Mouse (Mus musculus) forebrain, embryonic 15.5 days (tissue): ENCODE measurements around the gene Nectin2. TPM values are rescaled to one million over a fixed set of nuclear protein-coding genes. Genes with fewer than 3 reads are reported as not detected.
"Not testable (repeated sequence)": the region's sequence is repeated elsewhere in the genome, so short reads cannot be mapped to it uniquely, and the experiment has no call there.

Source experiments
- ATAC-seq: fragments of 200-750 bp; cut with Nextera tagmentation; replicated peaks from 2 replicates; pipeline ENCODE4 v1.8.0; 2017; ENCODE audit warnings: mild to moderate bottlenecking, moderate TSS enrichment, moderate library complexity
- H3K27ac ChIP-seq: fragments of 300-500 bp; sonication (generic); replicated peaks from 2 replicates; pipeline ENCODE4 v1.5.1; 2015; ENCODE audit warnings: mild to moderate bottlenecking, inconsistent platforms
- H3K27me3 ChIP-seq: fragments of 300-500 bp; sonication (generic); 2 replicates; pipeline ENCODE4 v1.6.1; 2015; ENCODE audit warnings: inconsistent platforms
- H3K36me3 ChIP-seq: fragments of 300-500 bp; sonication (generic); 2 replicates; pipeline ENCODE4 v1.6.1; 2015; ENCODE audit warnings: mild to moderate bottlenecking, inconsistent platforms
- H3K4me1 ChIP-seq: fragments of 300-500 bp; sonication (generic); 2 replicates; pipeline ENCODE4 v1.6.1; 2015; ENCODE audit warnings: inconsistent platforms
- H3K4me2 ChIP-seq: fragments of 300-500 bp; sonication (generic); replicated peaks from 2 replicates; pipeline ENCODE4 v1.6.1; 2015; ENCODE audit warnings: mild to moderate bottlenecking, inconsistent platforms
- H3K4me3 ChIP-seq: fragments of 300-500 bp; sonication (generic); 2 replicates; pipeline ENCODE4 v1.5.1; 2015; ENCODE audit warnings: mild to moderate bottlenecking, inconsistent platforms
- H3K9ac ChIP-seq: fragments of 300-500 bp; sonication (generic); replicated peaks from 2 replicates; pipeline ENCODE4 v1.6.1; 2015; ENCODE audit warnings: mild to moderate bottlenecking, inconsistent platforms
- H3K9me3 ChIP-seq: fragments of 300-500 bp; sonication (generic); 2 replicates; pipeline ENCODE4 v1.6.1; 2016; ENCODE audit warnings: inconsistent platforms
- WGBS: fragments of 180-500 bp; shearing (Covaris S2); methylation state at CpG from one replicate; pipeline ENCODE4 v1.1.7; 2015; ENCODE audit warnings: mixed read lengths; 5-methylcytosine and 5-hydroxymethylcytosine counted together
- polyA plus RNA-seq: library from polyadenylated mRNA; unstranded; fragments of >200 nt; fragmentation: Nextera tagmentation; extraction: Ambion mirVana; gene quantifications from 2 replicates; pipeline ENCODE4 v1.2.1, GENCODE M21; 2015

Gene Nectin2
- 42.6 and 45.3 TPM in 2 replicates for polyA plus RNA-seq

GRCm38 (mm10) chr7:19750217-19751069 is at the start of gene Nectin2:
Nectin2 (minus strand) TSS chr7:19750483.
- Histone ChIP-seq H3K27me3 (no peaks in the 10 kb centered on the region), H3K4me2 (peak within 1 kb of the TSS; percentile 66), H3K9ac (peak within 1 kb of the TSS; percentile 89), H3K9me3 (no peaks in the 10 kb centered on the region), H3K27ac (peak within 1 kb of the TSS; percentile 84), H3K4me1 (peaks cover 34% of the 10 kb centered on the region), H3K4me3 (peak within 1 kb of the TSS; percentile 84), H3K36me3 (no peaks in the 10 kb centered on the region)
- WGBS, result 14% methylated on average over 19 of the region's 19 CpGs
- ATAC-seq, result peak; percentile 53

DNA sequence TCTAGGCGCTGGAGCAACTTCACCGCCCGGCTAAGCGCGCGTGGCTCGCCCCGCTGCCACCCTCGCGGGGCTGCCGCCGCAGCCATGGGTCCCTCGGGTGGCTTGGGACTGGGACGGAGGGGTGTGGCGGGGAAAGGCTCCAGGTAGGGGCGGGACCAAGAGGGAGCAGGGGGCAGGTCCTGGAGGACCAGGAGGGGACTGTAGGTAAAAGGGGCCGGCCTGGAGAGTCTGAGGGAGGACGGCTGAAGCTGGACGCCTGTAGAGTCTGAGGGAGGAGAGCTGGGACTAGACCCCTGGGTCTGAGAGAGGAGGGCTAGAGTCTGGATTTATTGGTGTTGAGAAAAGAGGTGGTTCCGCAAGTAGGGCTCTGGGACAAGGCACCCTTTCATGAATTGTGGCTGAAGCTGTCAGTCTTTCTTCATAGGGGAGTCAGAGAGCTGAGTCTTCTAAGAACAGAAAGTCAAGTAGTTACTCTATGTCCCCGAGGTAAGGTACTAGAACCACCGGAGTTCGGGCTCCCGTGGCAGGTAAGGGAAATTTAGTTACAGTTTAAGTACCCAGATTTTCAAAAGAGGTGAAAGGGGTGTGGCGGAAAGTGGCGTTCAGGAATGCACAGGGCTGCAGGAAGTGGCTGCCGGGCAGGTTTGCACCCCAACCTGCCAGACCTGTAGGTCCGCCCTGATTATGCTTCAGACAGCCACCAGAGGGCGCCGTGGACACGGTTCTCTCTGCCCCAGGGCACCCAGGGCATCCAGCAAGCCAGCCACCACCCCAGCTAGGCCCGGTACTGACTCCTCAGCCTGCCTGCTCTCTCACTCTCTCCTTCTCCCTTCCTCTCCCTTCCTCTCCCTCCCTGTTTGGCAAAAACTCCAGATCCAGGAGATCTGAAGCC is 46.7 kb upstream of the Nectin2 start, which contains the start of gene Cblc:
Gene Cblc, minus strand, starts transcription at position 113 of the 892 bp plus-strand sequence.
- Histone ChIP-seq H3K27me3 (peaks cover 22% of the 10 kb centered on the region), H3K9ac (no peak within 1 kb of the TSS), H3K9me3 (no peaks in the 10 kb centered on the region), H3K4me2 (no peak within 1 kb of the TSS), H3K4me3 (no peak within 1 kb of the TSS), H3K4me1 (no peaks in the 10 kb centered on the region), H3K27ac (no peak within 1 kb of the TSS), H3K36me3 (no peaks in the 10 kb centered on the region)
- 3% methylated on average over 31 of the region's 32 CpGs for WGBS
- ATAC-seq, result peak; percentile 26; the same call in 1 of the 2 replicates

DNA sequence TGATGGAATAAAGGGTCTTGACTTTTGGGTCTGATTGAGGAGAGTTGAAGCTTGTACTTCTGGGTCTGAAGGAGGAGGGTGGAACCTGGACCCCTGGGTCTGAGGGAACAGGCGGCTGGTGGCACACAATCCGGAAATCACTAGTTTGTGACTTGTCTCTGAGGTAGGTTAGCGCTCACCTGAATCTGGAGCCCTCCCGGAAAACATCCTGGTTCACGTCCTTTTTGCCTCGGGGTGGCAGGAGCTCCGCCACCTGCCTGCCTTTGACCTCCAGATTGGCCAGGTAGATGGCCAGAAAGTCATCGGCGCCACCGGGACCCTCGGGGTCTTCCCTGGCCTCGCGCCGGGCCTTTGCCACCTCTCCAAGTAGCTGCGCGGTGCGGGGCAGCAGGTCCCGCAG is 46.0 kb upstream of the Nectin2 start:
- no peaks in the 10 kb centered on the region for H3K9me3 ChIP-seq
- no peak overlapping the region for H3K4me3 ChIP-seq
- H3K36me3 ChIP-seq, result no peaks in the 10 kb centered on the region
- H3K9ac ChIP-seq, result no peak overlapping the region
- H3K27ac ChIP-seq, result no peak overlapping the region
- no peaks in the 10 kb centered on the region for H3K4me1 ChIP-seq
- 8% methylated on average over 18 of the region's 18 CpGs for WGBS
- H3K4me2 ChIP-seq, result no peak overlapping the region
- peaks cover 22% of the 10 kb centered on the region for H3K27me3 ChIP-seq
- no peak for ATAC-seq

DNA sequence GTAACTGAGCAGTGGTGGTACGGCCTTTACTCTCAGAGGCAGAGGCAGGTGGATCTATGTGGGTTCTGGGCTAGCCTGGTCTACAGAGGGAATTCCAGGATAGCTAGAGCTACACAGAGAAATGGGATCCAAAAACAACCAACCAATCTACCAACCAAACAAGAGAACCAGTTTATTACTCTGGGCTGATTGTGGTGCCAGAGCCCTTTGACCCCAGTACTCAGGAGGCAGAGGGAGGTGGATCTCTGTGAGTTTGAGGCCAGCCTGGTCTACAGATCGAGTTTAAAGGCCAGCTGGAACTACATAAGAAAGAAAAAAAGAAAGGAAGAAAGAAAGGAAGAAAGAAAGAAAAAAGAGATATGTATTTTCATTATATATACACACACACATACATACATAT is 45.0 kb upstream of the Nectin2 start:
- Histone ChIP-seq H3K4me3 (no peak overlapping the region), H3K4me2 (no peak overlapping the region), H3K9me3 (no peaks in the 10 kb centered on the region), H3K4me1 (no peaks in the 10 kb centered on the region; the same call in 1 of the 2 replicates), H3K27me3 (peaks cover 22% of the 10 kb centered on the region), H3K36me3 (no peaks in the 10 kb centered on the region), H3K27ac (no peak overlapping the region), H3K9ac (no peak overlapping the region)
- WGBS, result 56% methylated on average over 2 of the region's 2 CpGs
- no peak for ATAC-seq

DNA sequence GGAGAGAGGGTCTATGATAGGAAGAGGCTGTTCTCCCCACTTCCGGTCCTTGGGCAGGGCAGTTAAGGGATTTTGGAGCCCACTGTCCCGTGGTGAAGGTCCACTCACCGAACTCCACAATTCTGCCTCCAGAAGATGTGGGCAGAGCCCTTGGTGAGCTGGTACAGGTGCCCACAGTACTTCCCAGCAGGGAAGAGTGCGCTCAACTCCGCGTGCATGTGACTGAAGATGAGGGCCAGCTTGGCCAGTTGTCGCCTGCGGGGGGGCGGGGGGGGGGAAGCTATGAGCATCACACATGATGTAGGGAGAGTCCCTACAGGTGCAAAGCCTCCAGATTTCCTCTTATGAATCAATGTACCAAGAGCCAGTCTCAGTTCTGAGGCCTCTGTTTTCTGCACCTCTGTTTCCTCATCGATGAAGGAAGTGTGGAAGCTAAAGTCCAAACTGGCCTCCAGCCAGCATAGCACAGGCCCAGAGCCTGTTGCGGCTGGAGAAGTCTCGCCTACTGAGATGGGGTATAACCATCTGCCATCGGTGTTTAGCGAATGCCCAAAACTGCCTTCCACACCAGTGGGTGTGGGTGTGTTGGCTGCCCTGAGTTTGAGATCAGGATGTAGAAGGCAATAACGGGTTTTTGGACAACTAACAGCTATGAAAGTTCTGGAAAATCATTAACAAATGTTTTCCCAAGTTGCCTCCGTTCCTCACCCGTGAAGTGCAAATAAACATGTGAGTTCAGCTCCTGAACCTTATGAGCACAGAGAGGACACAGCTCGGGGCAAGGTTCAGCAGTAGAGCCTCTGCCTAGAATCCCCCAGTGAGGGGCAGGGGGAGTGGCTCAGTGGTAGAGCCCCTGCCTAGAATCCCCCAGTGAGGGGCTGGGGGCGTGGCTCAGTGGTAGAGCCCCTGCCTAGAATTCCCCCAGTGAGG is 42.7 kb upstream of the Nectin2 start:
- WGBS, result 86% methylated on average over 19 of the region's 19 CpGs
- peaks cover 4% of the 10 kb centered on the region for H3K4me1 ChIP-seq
- H3K9me3 ChIP-seq, result no peaks in the 10 kb centered on the region
- H3K4me3 ChIP-seq, result no peak overlapping the region
- no peak overlapping the region for H3K4me2 ChIP-seq
- H3K27ac ChIP-seq, result no peak overlapping the region
- peaks cover 22% of the 10 kb centered on the region for H3K27me3 ChIP-seq
- H3K36me3 ChIP-seq, result no peaks in the 10 kb centered on the region
- ATAC-seq, result no peak
- H3K9ac ChIP-seq, result no peak overlapping the region

- H3K27me3 ChIP-seq, result peaks cover 13% of the 10 kb centered on the region
- WGBS, result 92% methylated on average over 2 of the region's 2 CpGs
- not testable (repeated sequence) for H3K9ac ChIP-seq, H3K4me1 ChIP-seq, H3K4me2 ChIP-seq, H3K36me3 ChIP-seq, H3K27ac ChIP-seq, H3K9me3 ChIP-seq, H3K4me3 ChIP-seq, ATAC-seq
Measured at GRCm38 (mm10) chr7:19791504-19791903, 41.2 kb upstream of the Nectin2 start.

- H3K4me1 ChIP-seq, result peaks cover 4% of the 10 kb centered on the region
- H3K9me3 ChIP-seq, result no peaks in the 10 kb centered on the region
- peaks cover 6% of the 10 kb centered on the region; the same call in 1 of the 2 replicates for H3K27me3 ChIP-seq
- peak overlapping the region; percentile 43; the same call in 1 of the 2 replicates for H3K9ac ChIP-seq
- peak; percentile 69 for ATAC-seq
- H3K4me3 ChIP-seq, result peak overlapping the region; percentile 39
- no peaks in the 10 kb centered on the region for H3K36me3 ChIP-seq
- no peak overlapping the region for H3K27ac ChIP-seq
- H3K4me2 ChIP-seq, result peak overlapping the region; percentile 59
- under 1% methylated on average over 19 of the region's 19 CpGs for WGBS
Measured at GRCm38 (mm10) chr7:19789904-19790347, 39.6 kb upstream of the Nectin2 start.

GRCm38 (mm10) chr7:19785874-19786458 is 35.7 kb upstream of the Nectin2 start:
- Histone ChIP-seq H3K27ac (no peak overlapping the region), H3K27me3 (no peaks in the 10 kb centered on the region), H3K4me2 (no peak overlapping the region), H3K4me3 (no peak overlapping the region), H3K9me3 (no peaks in the 10 kb centered on the region), H3K9ac (no peak overlapping the region), H3K4me1 (peaks cover 4% of the 10 kb centered on the region), H3K36me3 (no peaks in the 10 kb centered on the region)
- ATAC-seq, result no peak
- 48% methylated on average over 12 of the region's 12 CpGs for WGBS

DNA sequence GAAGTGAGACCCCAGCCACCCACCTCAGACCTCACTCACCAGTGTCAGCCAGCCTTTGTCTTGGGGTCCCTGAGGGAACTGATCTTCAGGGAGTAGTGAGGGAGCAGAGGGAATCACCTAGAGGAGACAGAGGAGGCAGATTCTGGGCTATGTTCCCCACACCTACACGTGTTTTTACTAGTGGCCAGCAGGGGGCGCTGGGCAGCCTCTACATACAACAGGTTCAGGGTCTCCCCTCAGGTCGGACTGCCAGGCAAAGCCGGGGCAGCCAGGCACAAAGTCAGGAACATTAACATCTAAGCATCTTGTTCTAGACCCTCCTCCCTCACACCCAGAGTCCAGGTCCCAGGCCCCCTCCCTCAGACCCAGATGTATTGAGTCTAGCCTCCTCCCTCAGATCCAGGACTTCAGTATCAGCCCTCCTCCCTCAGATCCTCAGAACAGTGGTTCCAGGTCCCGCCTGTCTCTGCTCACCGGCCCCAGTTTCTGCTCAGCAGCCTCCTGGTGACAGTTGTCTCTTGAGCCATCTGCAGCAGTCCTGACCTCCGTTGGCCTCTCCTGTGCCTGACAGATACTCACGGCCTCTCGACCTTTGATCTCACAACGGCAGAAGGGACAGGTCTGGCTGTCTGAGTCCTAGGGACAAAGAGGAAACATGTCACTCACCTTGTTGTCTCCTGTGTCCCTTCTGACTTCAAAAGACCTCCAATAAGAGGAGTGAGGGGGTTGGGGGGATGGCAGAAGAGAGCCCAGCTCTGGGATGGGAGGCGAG is 34.7 kb upstream of the Nectin2 start:
- WGBS, result 50% methylated on average over 11 of the region's 11 CpGs
- Histone ChIP-seq H3K4me1 (peaks cover 4% of the 10 kb centered on the region), H3K4me2 (no peak overlapping the region), H3K4me3 (no peak overlapping the region), H3K27me3 (no peaks in the 10 kb centered on the region), H3K36me3 (no peaks in the 10 kb centered on the region), H3K9me3 (no peaks in the 10 kb centered on the region), H3K27ac (no peak overlapping the region), H3K9ac (no peak overlapping the region)
- no peak for ATAC-seq

DNA sequence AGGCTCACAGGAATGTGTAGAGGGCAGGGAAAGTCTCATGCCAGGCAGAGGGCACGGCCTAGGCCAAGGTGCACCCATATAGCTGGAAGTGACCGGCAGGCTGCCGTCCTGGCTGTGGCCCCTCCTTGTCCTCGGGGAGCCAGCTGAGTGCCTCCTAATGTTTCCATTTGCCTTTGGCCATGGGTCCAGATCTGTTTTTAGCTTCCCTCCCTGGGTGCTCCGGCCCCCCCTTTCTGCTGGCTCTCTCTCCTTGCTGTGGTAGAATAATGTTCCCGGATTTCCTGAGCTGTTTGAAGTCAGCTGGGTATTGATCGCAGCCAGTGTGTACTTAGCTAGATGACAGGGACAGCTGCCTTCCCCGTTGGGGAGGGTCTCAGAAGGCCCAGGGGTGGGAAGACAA is 33.3 kb upstream of the Nectin2 start:
- H3K36me3 ChIP-seq, result no peaks in the 10 kb centered on the region
- no peak overlapping the region for H3K4me2 ChIP-seq
- H3K4me1 ChIP-seq, result no peaks in the 10 kb centered on the region
- no peak overlapping the region for H3K4me3 ChIP-seq
- no peak overlapping the region for H3K27ac ChIP-seq
- WGBS, result 84% methylated on average over 8 of the region's 8 CpGs
- no peaks in the 10 kb centered on the region for H3K9me3 ChIP-seq
- H3K27me3 ChIP-seq, result no peaks in the 10 kb centered on the region
- ATAC-seq, result no peak
- no peak overlapping the region for H3K9ac ChIP-seq
